Mouse (Mus musculus) frontal cortex, postnatal 25 days (tissue): Measurements from ENCODE around the gene Klhl35.

Source experiments
- DNase-seq, 2 experiments: peaks; one replicate each; pipeline ENCODE4 v3.0.0; 2022; ENCODE audit warnings: low spot score in 2 of 2

The Klhl35 gene

DNA sequence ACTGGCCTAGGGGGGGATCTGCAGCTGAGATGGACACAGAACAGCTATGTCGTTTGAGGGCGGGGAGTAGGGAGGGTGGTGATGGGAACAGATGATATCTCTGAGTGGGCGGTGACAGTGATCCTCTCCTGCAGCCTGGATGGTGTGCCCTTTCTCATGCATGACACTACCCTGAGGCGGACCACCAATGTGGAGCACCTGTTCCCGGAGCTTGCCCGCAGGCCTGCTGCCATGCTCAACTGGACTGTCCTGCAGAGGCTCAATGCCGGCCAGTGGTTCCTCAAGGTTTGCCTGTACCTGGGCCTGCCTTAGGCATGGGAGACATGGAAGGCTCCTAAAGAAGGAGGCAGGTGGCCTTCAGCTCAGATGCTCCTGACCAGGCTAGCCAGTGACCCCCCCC is 12.9 kb upstream of the Klhl35 start:
- no peak for DNase-seq

DNA sequence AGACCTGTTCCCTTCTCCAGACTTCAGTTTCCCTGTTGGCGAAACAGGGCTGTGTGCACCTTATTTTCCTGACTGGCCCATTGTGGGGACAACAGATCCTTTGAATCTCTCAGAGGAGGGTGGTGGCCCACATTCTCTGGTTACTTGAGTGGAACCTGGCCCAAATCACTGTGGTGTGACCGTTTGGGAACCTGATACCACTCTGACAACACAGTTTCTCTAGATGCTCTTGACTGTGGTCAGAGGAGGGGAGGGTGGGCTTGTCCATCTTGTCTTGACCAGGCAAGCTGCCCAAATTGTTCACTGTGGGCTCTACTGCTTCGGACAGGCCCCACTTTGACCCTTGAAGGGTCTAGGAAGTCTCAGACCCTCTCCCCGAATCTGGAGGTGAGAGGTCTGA is 11.8 kb upstream of the Klhl35 start:
- DNase-seq = no peak

DNA sequence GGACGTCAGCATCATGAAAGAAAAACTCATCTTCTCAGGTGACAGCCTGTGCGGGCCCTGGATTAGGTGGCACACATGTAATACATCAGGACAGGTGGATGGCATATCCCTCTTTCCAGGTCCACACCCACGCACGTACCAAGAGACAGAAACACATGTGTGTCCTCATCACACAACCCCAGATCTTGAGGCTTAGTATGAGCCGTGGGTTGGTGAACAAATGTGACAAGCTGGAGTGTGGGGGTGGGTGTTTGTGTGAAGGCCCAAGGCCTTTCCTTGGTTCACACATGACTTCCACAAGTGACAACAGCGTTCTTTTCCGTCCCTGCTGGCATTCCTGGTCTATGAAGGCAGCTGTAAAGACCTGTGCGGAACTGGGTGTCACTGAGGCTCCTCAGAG is 7.0 kb upstream of the Klhl35 start:
- DNase-seq = no peak

DNA sequence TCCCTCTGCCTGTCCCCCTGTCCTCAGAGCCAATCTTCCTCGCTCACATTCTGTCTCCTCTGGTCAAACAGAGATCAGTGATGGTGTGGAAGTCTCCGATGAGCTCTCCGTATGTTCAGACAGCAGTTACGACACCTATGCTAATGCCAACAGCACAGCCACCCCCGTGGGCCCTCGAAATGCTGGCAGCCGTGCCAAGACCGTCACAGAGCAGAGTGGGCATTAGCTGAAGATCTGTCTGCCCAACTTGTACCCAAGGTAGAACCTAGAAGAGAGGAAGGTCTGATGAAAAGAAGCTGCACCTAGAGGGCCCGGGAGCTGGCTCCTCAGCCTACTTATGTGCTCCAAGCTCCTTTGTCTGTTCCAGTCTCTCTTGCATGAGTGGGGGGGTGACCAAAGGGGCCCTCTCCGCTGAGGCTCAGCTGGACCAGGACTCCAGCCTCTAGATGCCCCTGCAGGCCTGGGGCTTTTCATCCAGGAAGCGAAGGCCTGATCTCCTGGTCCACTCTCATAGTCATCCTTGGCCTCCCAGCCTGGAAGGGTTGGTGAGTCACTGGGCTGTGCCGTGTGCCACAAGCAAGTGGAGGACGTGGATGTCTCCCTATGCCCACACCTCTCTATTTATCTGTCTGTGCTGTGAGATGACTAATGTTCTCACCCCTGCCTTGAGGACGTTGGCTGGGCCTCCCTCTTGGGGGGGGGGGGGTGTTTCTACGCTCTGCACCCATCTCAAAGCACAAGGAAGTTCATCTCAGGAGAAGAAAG is 5.7 kb upstream of the Klhl35 start:
- DNase-seq = no peak

DNA sequence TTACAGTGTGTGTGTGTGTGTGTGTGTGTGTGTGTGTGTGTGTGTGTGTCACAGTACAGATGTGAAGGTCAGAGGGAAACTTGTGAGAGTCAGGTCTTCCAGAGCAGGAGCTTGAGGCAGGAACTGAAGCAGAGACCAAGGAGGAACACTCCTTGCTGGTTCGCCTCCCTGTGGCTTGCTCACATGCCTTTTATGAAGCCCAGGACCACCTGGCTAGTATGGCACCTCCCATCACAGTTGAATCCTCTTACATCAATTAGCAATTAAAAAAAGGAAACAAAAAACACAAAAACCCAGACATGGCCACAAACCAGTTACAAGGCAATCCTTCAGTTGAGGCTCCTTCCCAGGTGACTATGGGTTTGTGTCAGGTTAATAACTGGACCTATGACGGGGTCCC is 2.7 kb upstream of the Klhl35 start:
- DNase-seq = no peak

DNA sequence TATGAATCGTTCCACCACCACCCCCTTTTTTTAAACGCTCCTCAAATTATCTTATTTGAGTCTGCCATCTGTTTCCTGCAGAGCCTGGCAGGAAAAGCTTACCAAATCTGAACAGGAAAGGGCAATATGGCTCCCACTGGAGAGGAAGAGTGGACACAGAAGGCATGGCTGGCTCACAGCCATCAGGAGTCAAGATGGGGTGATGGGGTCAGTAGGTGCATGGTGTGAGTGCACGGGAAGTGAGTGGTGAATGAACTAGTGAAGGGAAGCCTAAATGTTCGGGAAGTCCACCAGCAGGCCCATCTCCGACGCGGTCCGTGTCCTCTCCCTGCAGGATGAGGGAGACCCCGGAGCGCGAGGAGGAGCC is 2.1 kb downstream of the Klhl35 start:
- DNase-seq = no peak

DNA sequence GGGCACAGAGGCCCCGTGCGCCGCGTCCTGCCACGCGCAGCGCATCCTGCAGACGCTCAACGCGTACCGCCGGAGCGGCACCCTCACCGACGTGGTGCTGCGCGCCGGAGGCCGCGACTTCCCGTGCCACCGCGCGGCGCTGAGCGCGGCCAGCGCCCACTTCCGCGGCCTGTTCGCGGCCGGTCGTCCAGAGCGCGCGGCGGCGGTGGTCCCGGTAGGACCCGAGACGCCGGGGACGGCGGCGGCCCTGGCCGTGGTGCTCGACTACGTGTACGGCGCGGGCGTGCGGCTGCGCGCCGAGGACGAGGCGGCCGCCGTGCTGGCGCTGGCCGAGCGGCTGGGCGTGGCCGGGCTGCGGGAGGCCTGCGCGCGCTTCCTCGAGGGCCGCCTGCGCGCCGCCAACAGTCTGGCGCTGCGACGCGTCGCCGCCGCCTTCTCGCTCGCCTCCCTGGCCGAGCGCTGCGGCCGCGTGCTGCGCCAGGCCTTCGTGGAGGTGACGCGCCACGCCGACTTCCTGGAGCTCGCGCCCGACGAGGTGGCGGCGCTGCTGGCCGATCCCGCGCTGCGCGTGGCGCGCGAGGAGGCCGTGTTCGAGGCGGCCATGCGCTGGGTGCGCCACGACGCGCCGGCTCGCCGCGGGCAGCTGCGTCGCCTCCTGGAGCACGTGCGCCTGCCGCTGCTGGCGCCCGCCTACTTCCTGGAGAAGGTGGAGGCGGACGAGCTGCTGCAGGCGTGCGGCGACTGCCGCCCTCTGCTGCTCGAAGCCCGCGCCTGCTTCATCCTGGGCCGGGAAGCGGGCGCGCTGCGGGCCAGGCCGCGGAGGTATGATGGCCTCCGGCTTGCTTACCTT is 2.7 kb downstream of the Klhl35 start:
- peak in 1 of 2 experiments; percentile 53 for DNase-seq

DNA sequence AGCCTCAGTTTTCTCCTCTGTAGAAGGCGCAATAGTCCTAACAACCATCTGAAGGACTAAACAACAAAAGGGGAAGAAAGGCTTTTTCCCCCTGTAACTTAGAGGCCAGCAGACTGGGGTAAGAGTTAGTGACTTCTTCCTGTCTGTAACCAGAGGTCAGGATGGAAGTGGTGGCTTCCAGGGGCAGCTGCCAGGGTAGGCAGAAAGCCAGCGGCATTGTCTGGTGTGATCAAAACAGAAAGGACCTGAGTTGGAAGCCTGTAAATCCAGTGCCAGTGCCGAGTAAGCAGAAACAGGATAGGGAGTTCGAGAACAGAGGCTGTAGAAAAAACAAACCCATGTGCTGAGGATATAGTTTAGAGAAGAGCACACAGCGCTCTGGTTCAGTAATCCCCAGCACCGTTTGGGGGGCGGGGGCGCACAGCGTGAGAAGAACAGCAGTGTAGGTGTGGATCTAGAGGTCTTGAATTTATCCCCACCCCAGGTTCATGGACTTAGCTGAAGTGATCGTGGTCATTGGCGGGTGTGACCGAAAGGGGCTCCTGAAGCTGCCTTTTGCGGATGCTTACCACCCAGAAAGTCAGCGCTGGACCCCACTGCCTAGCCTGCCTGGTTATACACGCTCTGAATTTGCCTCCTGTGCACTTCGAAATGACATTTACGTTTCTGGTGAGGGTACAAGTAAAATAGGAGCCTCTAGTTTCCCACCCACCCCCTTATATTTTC is 4.0 kb downstream of the Klhl35 start:
- DNase-seq = no peak

DNA sequence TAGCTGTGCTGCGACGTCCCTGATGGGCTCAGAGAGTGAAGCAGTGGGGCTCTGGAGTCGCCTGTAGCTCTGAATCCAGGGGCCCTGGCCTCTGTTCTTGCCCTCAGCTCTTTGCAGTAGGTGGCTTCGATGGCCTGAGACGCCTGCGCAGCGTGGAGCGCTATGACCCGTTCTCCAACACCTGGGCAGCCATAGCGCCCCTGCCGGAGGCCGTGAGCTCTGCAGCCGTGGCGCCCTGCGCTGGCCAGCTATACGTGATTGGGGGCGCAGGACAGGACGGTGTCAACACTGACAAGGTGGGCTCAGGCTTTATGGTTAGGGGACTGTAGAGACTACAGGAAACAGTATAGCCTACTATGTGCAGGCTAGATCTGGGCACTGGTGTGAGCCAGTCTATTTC is 5.8 kb downstream of the Klhl35 start:
- no peak for DNase-seq

DNA sequence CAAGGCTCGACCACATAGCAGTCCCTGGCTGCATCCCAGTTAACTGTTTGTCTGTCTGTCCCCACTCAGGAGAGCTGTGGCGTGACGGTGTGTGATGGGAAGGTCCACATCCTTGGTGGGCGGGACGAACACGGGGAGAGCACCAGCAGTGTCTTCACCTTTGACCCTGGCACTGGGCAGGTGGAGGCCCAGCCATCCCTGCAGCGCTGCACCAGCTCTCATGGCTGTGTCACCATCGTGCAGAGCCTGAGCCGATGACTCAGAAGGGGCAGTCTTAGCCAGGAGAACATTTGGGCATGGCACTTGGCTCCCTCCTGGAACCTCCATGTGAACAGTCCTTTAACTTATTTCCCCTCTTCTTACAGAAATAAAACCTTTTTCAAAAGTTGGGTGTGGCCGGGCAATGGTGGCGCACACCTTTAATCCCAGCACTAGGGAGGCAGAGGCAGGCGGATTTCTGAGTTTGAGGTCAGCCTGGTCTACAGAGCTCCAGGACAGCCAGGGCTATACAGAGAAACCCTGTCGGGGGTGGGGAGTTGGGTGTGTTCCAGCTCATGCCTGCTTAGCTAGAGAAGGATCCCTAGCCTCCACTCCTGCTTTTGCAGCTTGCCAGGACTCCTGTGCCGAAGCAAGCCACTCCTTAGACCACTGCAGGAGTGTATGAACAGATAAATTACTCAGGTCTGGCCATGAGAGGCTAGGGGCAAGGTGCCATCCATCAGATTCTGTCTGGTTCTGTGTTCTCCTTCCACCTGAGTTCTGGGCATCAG is 8.0 kb downstream of the Klhl35 start:
- DNase-seq = no peak

DNA sequence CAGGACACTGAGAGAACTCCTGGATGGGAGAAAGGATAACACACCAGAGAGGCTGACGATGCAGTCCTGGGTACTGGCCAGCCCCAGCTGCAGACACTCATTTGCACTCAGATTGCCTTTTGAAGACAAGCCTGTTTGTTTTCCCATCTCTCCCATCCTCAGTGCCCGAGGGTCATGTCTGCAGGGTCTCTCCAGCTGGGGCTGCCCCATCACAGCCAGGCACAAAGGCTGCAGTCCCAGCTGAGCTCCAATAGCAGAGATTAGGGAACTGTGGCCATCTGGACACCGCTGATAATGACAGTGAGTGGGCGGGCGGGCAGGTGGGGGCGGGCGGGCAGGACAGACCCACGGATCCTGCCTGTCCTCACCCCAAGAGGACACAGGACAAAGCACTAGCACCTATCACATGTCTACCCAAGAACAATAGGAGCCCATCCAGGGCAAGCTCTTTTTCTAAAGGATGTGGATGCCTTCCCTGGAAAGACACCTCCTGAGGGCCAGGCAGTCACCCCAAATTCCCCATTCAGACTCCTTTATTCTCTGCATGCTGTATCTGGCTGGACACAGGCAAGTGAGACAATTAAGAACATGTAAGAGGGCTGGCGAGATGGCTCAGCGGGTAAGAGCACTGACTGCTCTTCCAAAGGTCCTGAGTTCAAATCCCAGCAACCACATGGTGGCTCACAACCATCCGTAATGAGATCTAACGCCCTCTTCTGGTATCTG is 9.2 kb downstream of the Klhl35 start:
- no peak for DNase-seq

DNA sequence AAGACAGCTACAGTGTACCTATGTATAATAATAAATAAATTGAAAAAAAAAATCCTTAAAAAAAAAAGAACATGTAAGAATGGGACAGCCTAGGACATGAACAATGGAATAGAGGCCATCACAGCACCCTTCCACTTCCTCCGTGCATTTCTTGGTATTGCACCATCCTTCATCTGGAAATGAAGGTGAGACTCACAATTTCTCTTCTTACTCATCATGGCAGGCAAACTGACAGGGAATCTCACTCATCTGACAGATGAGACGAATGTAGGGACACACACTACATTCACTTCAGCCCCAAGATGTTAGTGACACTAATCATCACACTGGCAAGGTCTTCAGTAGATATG is 9.7 kb downstream of the Klhl35 start:
- DNase-seq = no peak

DNA sequence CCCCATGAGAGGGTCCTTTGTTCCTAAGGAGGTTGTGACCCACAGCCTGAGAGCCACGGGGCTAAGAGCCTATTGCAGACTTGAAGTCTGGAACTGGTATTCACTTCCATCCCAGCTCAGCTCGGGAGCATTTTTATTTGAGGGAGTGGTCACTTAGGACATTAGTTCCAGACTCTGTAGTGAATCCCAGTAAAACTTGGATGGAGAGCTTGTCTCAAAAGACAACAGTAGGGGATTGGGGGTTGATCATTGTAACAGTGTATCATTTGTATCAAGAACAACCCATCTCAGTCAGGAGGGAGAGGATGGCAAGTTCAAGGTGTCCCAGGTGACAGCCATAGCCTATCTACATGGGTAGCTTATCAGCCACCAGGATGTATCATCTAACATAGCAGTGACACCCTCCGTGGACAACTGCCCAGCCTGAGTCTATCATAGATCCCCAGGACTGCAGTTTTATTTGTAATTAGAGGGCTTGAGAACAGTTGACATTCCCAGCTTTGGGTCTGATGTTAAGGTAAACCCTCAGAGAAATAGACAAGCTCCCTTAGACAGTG is 10.8 kb downstream of the Klhl35 start:
- no peak for DNase-seq

DNA sequence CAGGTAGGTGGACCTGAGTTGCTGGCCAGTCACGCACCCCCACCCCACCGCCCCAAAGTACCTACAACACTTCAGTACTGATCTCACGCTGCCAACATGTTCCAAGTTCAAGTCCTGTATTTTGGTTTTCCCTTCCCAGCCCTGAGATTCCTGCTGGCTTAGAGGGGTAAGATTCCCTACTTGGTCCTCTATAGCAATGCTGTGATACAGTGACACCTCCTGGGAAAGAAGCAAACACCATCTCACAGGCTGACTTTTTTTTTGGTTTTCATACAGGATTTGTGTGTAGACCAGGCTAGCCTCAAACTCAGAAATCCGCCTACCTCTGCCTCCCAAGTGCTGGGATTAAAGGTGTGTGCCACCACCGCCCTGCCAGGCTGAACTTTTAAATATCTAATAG is 11.4 kb downstream of the Klhl35 start:
- DNase-seq = no peak

DNA sequence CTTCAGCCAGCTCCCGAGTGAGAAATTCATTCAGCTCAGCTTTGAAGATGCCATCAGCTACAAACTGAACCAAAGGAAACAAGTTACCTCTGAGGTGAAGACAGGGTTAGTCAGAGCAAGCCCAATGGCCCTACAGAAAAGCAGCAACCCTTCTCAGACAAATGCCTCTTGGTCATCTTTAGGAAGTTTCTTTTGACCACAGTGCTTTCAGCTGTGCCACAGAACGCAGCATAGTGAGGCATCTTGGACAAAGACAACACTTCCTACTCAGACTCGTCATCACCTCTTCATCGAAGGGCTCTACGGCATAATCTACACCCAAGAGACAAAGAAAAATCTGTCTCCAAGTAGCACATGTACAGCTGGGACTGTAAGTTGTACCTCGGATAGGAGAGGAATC is 16.8 kb downstream of the Klhl35 start:
- no peak for DNase-seq

DNA sequence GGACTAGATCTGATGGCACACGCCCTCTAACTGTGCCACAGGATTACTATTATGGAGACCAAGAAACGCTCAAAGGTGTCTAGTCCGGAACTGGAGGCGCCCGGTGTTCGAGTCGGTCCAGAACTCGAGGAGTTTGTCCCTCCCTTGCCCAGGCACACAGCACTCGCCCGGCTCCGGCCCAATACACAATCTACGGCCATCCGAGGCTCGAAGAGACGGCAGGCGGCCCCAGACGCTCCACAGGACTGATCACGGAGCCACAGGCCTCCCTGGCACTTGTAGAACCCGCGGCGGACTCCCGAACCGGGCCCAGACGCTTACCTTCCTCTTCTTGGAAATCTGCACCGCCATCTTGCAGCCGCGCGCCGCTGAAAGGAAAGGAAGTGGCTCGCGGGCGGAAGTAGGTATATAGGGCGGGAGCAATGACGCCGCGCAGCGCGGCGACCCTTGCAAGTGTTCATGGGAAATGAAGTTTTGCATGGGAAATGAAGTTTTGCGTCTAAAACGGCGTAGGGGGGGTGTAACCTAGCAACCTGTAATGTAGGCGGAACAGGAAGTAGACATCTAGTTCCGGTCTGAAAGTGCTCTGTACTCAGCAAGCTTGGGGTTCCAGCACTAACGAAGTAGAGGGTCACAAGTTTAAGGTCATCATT is 17.6 kb downstream of the Klhl35 start, which contains the start of gene Rps3:
Gene Rps3, minus strand, starts transcription at position 468 of the 653 bp plus-strand sequence.
- peak; percentile 91 for DNase-seq

DNA sequence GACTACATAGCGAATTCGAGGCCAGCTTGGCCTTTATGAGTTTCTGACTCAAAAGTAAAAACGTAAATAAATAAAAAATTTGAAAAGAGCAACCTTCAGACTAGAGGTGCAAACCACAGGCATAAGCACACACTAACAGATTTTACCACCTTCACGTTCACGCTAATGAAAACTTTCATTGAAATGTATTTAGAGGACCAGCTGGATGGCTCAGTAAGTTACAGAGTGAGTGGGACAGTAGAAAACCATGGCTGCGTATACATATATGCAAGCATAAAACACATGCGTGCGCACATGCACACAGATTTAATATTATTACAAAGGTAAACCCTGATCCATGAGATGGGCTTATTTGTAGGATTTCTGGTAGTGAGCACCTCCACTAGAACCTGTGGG is 18.1 kb downstream of the Klhl35 start:
- no peak for DNase-seq

DNA sequence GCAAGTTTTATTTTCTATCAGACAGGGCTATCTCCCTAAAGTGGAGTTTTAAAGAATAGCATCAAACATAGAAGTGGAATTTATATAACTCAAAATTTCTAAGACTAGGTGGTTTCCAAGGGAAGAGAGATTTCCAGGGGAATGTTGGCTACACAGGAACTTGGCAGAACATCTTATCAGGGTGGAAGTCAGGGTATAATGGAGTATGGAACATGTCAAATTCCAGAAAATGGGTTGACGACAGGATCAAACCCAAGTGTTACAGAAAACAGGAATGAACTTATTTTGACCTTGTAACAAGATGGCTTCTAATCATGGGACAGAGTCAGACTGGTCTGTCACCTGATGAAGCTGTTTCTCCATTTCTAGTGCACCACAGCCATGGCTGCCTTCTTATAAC is 18.9 kb downstream of the Klhl35 start:
- no peak for DNase-seq

DNA sequence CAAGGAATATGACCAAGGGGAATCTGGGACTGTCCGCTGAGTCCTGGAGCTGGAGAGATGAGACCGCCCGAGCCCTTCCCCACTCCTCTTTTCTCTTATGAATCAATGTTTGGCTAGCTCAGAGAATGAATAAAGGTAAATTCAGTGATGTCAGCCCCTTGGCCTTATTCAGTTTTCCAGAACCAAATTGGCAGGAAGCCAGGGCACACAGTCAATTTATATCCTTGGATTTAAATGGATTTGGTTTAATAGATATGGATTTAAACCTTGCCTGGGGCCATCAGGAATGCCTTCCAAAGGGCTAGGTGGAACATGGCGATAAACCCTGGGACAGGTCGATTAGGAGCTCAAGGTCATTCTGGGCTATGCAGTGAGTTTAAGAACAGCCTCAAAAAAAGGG is 23.9 kb downstream of the Klhl35 start:
- DNase-seq = no peak

DNA sequence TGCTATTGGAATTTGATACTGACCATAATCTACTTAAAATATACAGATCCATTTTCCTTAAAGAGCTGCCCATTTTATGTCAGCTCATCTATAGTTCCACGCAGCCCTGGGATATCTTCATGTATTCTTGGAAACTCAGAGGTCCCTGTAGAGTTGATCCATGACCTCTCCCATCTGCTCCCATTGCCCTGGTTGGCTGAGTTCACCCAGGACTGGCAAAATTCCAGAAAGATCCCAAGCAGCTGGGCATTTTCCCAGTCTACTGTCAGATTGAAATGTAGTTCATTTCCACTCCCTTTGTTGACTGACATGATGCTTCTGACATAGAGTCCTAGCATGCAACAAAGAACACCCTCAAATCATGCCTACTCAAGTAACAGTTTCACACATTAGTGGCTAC is 33.3 kb downstream of the Klhl35 start:
- no peak for DNase-seq
